Mouse (Mus musculus): ENCODE results near the gene Tcf3. TPM values are rescaled to one million over a fixed set of nuclear protein-coding genes. Genes with fewer than 3 reads are reported as not detected.

Gene Tcf3
- polyA plus RNA-seq, 1 experiment from 2014 or later: 178 TPM

Small RNA genes within 50 kb of the gene (microRNA-seq; reads per million reads assigned to microRNA genes)
- gene Gm22721: not detected

Other genes starting within 250 kb of the Tcf3 start
- 50.0 and 58.8 TPM in 2 replicates for gene Mum1, start 207.2 kb downstream of the Tcf3 start, polyA plus RNA-seq (2016; fragmentation: Nextera tagmentation; extraction: Ambion mirVana)
- 177 and 220 TPM in 2 replicates for gene Ndufs7, start 184.5 kb downstream of the Tcf3 start, polyA plus RNA-seq (2016; fragmentation: Nextera tagmentation; extraction: Ambion mirVana)
- gene Gamt, start 172.6 kb downstream of the Tcf3 start, polyA plus RNA-seq (2016; fragmentation: Nextera tagmentation; extraction: Ambion mirVana): 26.6 and 29.6 TPM in 2 replicates
- gene Dazap1, start 172.2 kb downstream of the Tcf3 start, polyA plus RNA-seq (2016; fragmentation: Nextera tagmentation; extraction: Ambion mirVana): 67.1 and 76.9 TPM in 2 replicates
- gene Rps15, start 141.2 kb downstream of the Tcf3 start, polyA plus RNA-seq (2016; fragmentation: Nextera tagmentation; extraction: Ambion mirVana): 530 and 668 TPM in 2 replicates
- 170 and 191 TPM in 2 replicates for gene Apc2, start 137.7 kb downstream of the Tcf3 start, polyA plus RNA-seq (2016; fragmentation: Nextera tagmentation; extraction: Ambion mirVana)
- 38.4 and 39.7 TPM in 2 replicates for gene 2310011J03Rik, start 113.1 kb downstream of the Tcf3 start, polyA plus RNA-seq (2016; fragmentation: Nextera tagmentation; extraction: Ambion mirVana)
- 2.2 and 2.8 TPM in 2 replicates for gene Pcsk4, start 104.1 kb downstream of the Tcf3 start, polyA plus RNA-seq (2016; fragmentation: Nextera tagmentation; extraction: Ambion mirVana)
- 3.2 and 4.1 TPM in 2 replicates for gene Reep6, start 103.7 kb downstream of the Tcf3 start, polyA plus RNA-seq (2016; fragmentation: Nextera tagmentation; extraction: Ambion mirVana)
- gene Adamtsl5, start 85.2 kb downstream of the Tcf3 start, polyA plus RNA-seq (2016; fragmentation: Nextera tagmentation; extraction: Ambion mirVana): 0.38 and 0.77 TPM in 2 replicates
- gene Plk5, start 77.2 kb downstream of the Tcf3 start, polyA plus RNA-seq (2016; fragmentation: Nextera tagmentation; extraction: Ambion mirVana): 0.35 and 0.50 TPM in 2 replicates
- 21.4 and 24.8 TPM in 2 replicates for gene Mex3d, start 46.0 kb downstream of the Tcf3 start, polyA plus RNA-seq (2016; fragmentation: Nextera tagmentation; extraction: Ambion mirVana)
- 275 and 296 TPM in 2 replicates for gene Mbd3, start 34.1 kb downstream of the Tcf3 start, polyA plus RNA-seq (2016; fragmentation: Nextera tagmentation; extraction: Ambion mirVana)
- 312 and 406 TPM in 2 replicates for gene Uqcr11, start 26.8 kb downstream of the Tcf3 start, polyA plus RNA-seq (2016; fragmentation: Nextera tagmentation; extraction: Ambion mirVana)
- 1.7 and 2.3 TPM in 2 replicates for gene Onecut3, start 61.2 kb upstream of the Tcf3 start, polyA plus RNA-seq (2016; fragmentation: Nextera tagmentation; extraction: Ambion mirVana)
- gene Atp8b3, start 105.5 kb upstream of the Tcf3 start, polyA plus RNA-seq (2016; fragmentation: Nextera tagmentation; extraction: Ambion mirVana): 0.93 and 1.1 TPM in 2 replicates
- gene Rexo1, start 127.9 kb upstream of the Tcf3 start, polyA plus RNA-seq (2016; fragmentation: Nextera tagmentation; extraction: Ambion mirVana): 33.1 and 33.8 TPM in 2 replicates
- gene Klf16, start 143.7 kb upstream of the Tcf3 start, polyA plus RNA-seq (2016; fragmentation: Nextera tagmentation; extraction: Ambion mirVana): 7.1 and 8.1 TPM in 2 replicates
- 112 and 118 TPM in 2 replicates for gene Abhd17a, start 156.7 kb upstream of the Tcf3 start, polyA plus RNA-seq (2016; fragmentation: Nextera tagmentation; extraction: Ambion mirVana)
- 60.3 and 69.4 TPM in 2 replicates for gene Scamp4, start 169.2 kb upstream of the Tcf3 start, polyA plus RNA-seq (2016; fragmentation: Nextera tagmentation; extraction: Ambion mirVana)
- 4.8 and 5.5 TPM in 2 replicates for gene Adat3, start 169.2 kb upstream of the Tcf3 start, polyA plus RNA-seq (2016; fragmentation: Nextera tagmentation; extraction: Ambion mirVana)
- 5.2 and 5.3 TPM in 2 replicates for gene Gm49322, start 172.4 kb upstream of the Tcf3 start, polyA plus RNA-seq (2016; fragmentation: Nextera tagmentation; extraction: Ambion mirVana)
- gene Csnk1g2, start 189.2 kb upstream of the Tcf3 start, polyA plus RNA-seq (2016; fragmentation: Nextera tagmentation; extraction: Ambion mirVana): 190 and 192 TPM in 2 replicates
- 87.8 and 96.4 TPM in 2 replicates for gene Btbd2, start 223.4 kb upstream of the Tcf3 start, polyA plus RNA-seq (2016; fragmentation: Nextera tagmentation; extraction: Ambion mirVana)
- 88.1 and 90.3 TPM in 2 replicates for gene Mknk2, start 244.5 kb upstream of the Tcf3 start, polyA plus RNA-seq (2016; fragmentation: Nextera tagmentation; extraction: Ambion mirVana)